Mouse (Mus musculus) CH12.LX (cell line): ENCODE data around the gene Gtf2a2. TPM values are rescaled to one million over a fixed set of nuclear protein-coding genes. Genes with fewer than 3 reads are reported as not detected.

ENCODE experiments used
- DNase-seq: peaks from one replicate; pipeline ENCODE4 v3.0.0-alpha.2; 2013; ENCODE audit errors: extremely low read depth
- H3K27ac ChIP-seq: 2 replicates; pipeline ENCODE4 v1.5.1; 2012; ENCODE audit warnings: low read depth, mild to moderate bottlenecking, control low read depth, moderate library complexity; ENCODE audit not compliant: insufficient read depth
- H3K27me3 ChIP-seq: replicated peaks from 2 replicates; pipeline ENCODE3; 2012; ENCODE audit warnings: inconsistent platforms
- H3K36me3 ChIP-seq, 2 experiments: replicated peaks in 1 of 2; 2 replicates each; pipeline versions ENCODE3 to v1.6.1; 2012; ENCODE audit warnings: inconsistent platforms in 1 of 2, low read length in 1 of 2, mild to moderate bottlenecking in 1 of 2, mixed read lengths in 1 of 2, moderate library complexity in 1 of 2; ENCODE audit not compliant: control insufficient read depth in 1 of 2, insufficient read depth in 1 of 2
- H3K4me1 ChIP-seq, 2 experiments: 2 replicates each; pipeline ENCODE4 v1.6.1; 2012; ENCODE audit warnings: inconsistent platforms in 1 of 2, moderate library complexity in 1 of 2; ENCODE audit not compliant: insufficient read depth in 2 of 2, control insufficient read depth in 1 of 2
- H3K4me2 ChIP-seq: 2 replicates; pipeline ENCODE4 v1.6.1; 2012; ENCODE audit warnings: low read depth, mild to moderate bottlenecking, control low read depth; ENCODE audit not compliant: poor library complexity, insufficient read depth, severe bottlenecking
- H3K4me3 ChIP-seq, 3 experiments: fragments of 150-350 bp in 1 of 3; sonication (generic) in 1 of 3; replicated peaks in 1 of 3; 2 replicates each; pipeline versions ENCODE3 to v1.5.1; 2011 to 2012; ENCODE audit warnings: low read depth in 2 of 3, low read length in 2 of 3, mild to moderate bottlenecking in 2 of 3, moderate library complexity in 2 of 3, control low read depth in 1 of 3, improper control_type of control experiment in 1 of 3, inconsistent platforms in 1 of 3, mixed read lengths in 1 of 3; ENCODE audit not compliant: poor library complexity in 1 of 3
- H3K79me2 ChIP-seq: replicated peaks from 2 replicates; pipeline ENCODE4 v1.6.1; 2012; ENCODE audit warnings: mild to moderate bottlenecking, moderate library complexity; ENCODE audit not compliant: control insufficient read depth, poor library complexity, insufficient read depth, severe bottlenecking; ENCODE audit errors: extremely low read depth
- H3K9ac ChIP-seq: 2 replicates; pipeline ENCODE4 v1.6.1; 2012; ENCODE audit warnings: low read depth, mild to moderate bottlenecking, control low read depth, moderate library complexity; ENCODE audit not compliant: insufficient read depth
- H3K9me3 ChIP-seq: replicated peaks from 2 replicates; pipeline ENCODE3; 2012; ENCODE audit warnings: low read length, inconsistent platforms, mixed read lengths
- CHD2 ChIP-seq: IDR thresholded peaks from 2 replicates; pipeline ENCODE4 v1.6.1; 2011; ENCODE audit warnings: low read length, improper control_type of control experiment
- E2F4 ChIP-seq: IDR thresholded peaks from 2 replicates; pipeline ENCODE4 v1.6.1; 2011; ENCODE audit warnings: low read depth, low read length, improper control_type of control experiment; ENCODE audit not compliant: insufficient replicate concordance
- ELF1 ChIP-seq: IDR thresholded peaks from 2 replicates; pipeline ENCODE4 v1.6.1; 2014; ENCODE audit warnings: low read depth, mild to moderate bottlenecking, inconsistent platforms, low read length, improper control_type of control experiment
- EP300 ChIP-seq: IDR thresholded peaks from 2 replicates; pipeline ENCODE4 v1.6.1; 2011; ENCODE audit warnings: low read length, improper control_type of control experiment
- HCFC1 ChIP-seq: IDR thresholded peaks from 2 replicates; pipeline ENCODE4 v1.6.1; 2012; ENCODE audit warnings: low read depth, mild to moderate bottlenecking, inconsistent platforms, low read length, improper control_type of control experiment
- IRF4 ChIP-seq: IDR thresholded peaks from 2 replicates; pipeline ENCODE4 v1.6.1; 2014; ENCODE audit warnings: low read depth, mild to moderate bottlenecking, inconsistent platforms, low read length, improper control_type of control experiment
- JUN ChIP-seq: IDR thresholded peaks from 2 replicates; pipeline ENCODE4 v1.6.1; 2011; ENCODE audit warnings: low read depth, mild to moderate bottlenecking, low read length, improper control_type of control experiment, moderate library complexity; ENCODE audit not compliant: insufficient read depth
- JUND ChIP-seq: conservative IDR thresholded peaks from 2 replicates; pipeline ENCODE4 v1.6.1; 2011; ENCODE audit warnings: low read depth, low read length, improper control_type of control experiment
- KAT2A ChIP-seq: IDR thresholded peaks from 2 replicates; pipeline ENCODE4 v1.6.1; 2012; ENCODE audit warnings: low read length, improper control_type of control experiment, inconsistent platforms; ENCODE audit not compliant: insufficient replicate concordance
- MAFK ChIP-seq: IDR thresholded peaks from 2 replicates; pipeline ENCODE4 v1.6.1; 2011; ENCODE audit warnings: low read length, improper control_type of control experiment; ENCODE audit not compliant: insufficient replicate concordance
- MAX ChIP-seq: IDR thresholded peaks from 2 replicates; pipeline ENCODE4 v1.6.1; 2011; ENCODE audit warnings: low read length, improper control_type of control experiment
- MAZ ChIP-seq: IDR thresholded peaks from 2 replicates; pipeline ENCODE4 v1.6.1; 2012; ENCODE audit warnings: low read depth, mild to moderate bottlenecking, inconsistent platforms, low read length, improper control_type of control experiment, moderate library complexity
- MEF2A ChIP-seq: IDR thresholded peaks from 2 replicates; pipeline ENCODE4 v1.6.1; 2014; ENCODE audit warnings: low read depth, mild to moderate bottlenecking, inconsistent platforms, low read length, improper control_type of control experiment, borderline replicate concordance
- MXI1 ChIP-seq: IDR thresholded peaks from 2 replicates; pipeline ENCODE4 v1.6.1; 2011; ENCODE audit warnings: mild to moderate bottlenecking, low read depth, low read length, improper control_type of control experiment
- MYC ChIP-seq: IDR thresholded peaks from 2 replicates; pipeline ENCODE4 v1.6.1; 2011; ENCODE audit warnings: low read depth, mild to moderate bottlenecking, improper control_type of control experiment, low read length
- NELFE ChIP-seq: IDR thresholded peaks from 2 replicates; pipeline ENCODE4 v1.6.1; 2011; ENCODE audit warnings: low read depth, low read length, improper control_type of control experiment
- NRF1 ChIP-seq: IDR thresholded peaks from 2 replicates; pipeline ENCODE4 v1.6.1; 2014; ENCODE audit warnings: low read depth, mild to moderate bottlenecking, inconsistent platforms, low read length, improper control_type of control experiment, moderate library complexity
- TBP ChIP-seq: conservative IDR thresholded peaks from 2 replicates; pipeline ENCODE4 v1.6.1; 2011; ENCODE audit warnings: low read depth, low read length, improper control_type of control experiment
- UBTF ChIP-seq: IDR thresholded peaks from 2 replicates; pipeline ENCODE4 v1.6.1; 2012; ENCODE audit warnings: low read depth, mild to moderate bottlenecking, inconsistent platforms, low read length, improper control_type of control experiment, moderate library complexity
- USF1 ChIP-seq: IDR thresholded peaks from 2 replicates; pipeline ENCODE4 v1.6.1; 2014; ENCODE audit warnings: low read depth, mild to moderate bottlenecking, inconsistent platforms, low read length, improper control_type of control experiment
- ZC3H11A ChIP-seq: IDR thresholded peaks from 2 replicates; pipeline ENCODE4 v1.6.1; 2012; ENCODE audit warnings: low read depth, mild to moderate bottlenecking, inconsistent platforms, low read length, improper control_type of control experiment
- ZKSCAN1 ChIP-seq: IDR thresholded peaks from 2 replicates; pipeline ENCODE4 v1.6.1; 2012; ENCODE audit warnings: low read depth, inconsistent platforms, low read length, improper control_type of control experiment, borderline replicate concordance
- ZMIZ1 ChIP-seq: IDR thresholded peaks from 2 replicates; pipeline ENCODE4 v1.6.1; 2012; ENCODE audit warnings: low read depth, mild to moderate bottlenecking, inconsistent platforms, low read length, improper control_type of control experiment
- ZNF384 ChIP-seq: IDR thresholded peaks from 2 replicates; pipeline ENCODE4 v1.6.1; 2012; ENCODE audit warnings: low read depth, low read length, improper control_type of control experiment, inconsistent platforms
- dilution Hi-C: fragments of 300-500 bp; cut with MboI; formaldehyde crosslinking; loops from 2 replicates; pipeline ENCODE4 v1.14.3; 2020; ENCODE audit warnings: low sequenced_read_pairs; ENCODE audit not compliant: extremely low pct_unique_long_range_greater_than_20kb, extremely low pct_ligation_motif_present
- in situ Hi-C: fragments of 300-500 bp; cut with MboI; formaldehyde crosslinking; loops from 3 replicates; pipeline ENCODE4 v1.14.3; 2019; ENCODE audit warnings: low sequenced_read_pairs, low pct_ligation_motif_present, low pct_unique_long_range_greater_than_20kb, mixed read lengths
- polyA plus RNA-seq: library from polyadenylated mRNA; unstranded; fragments of >175 nt; gene quantifications from 2 replicates; pipeline ENCODE4 v1.2.1, GENCODE M21; 2012; ENCODE audit warnings: low read depth; ENCODE audit not compliant: insufficient read length
- total RNA-seq, 2 experiments: library from RNA; depleted of rRNA; stranded (reverse); fragments of 300-350 nt in 1 of 2; fragments of >200 nt in 1 of 2; gene quantifications; 2 replicates each; pipeline ENCODE4 v1.2.3; 2012 to 2014

Gtf2a2 gene
- total and polyA plus RNA-seq, 3 experiments, result 51.1 to 156 (median 109) TPM

GRCm38 (mm10) chr9:69986063-69986462 lies 26.3 kb upstream of the Gtf2a2 start:
- no peak for DNase-seq
- Histone ChIP-seq H3K4me2 (no peak overlapping the region), H3K27me3 (no peaks in the 10 kb centered on the region), H3K79me2 (peaks cover 10% of the 10 kb centered on the region), H3K9ac (no peak overlapping the region), H3K27ac (no peak overlapping the region), H3K36me3 (peaks cover 0 to under 1% of the 10 kb centered on the region in 2 experiments), H3K4me1 (peaks cover 4 to 14% of the 10 kb centered on the region in 2 experiments; a peak in 3 of 4 replicates), H3K9me3 (no peaks in the 10 kb centered on the region), H3K4me3 (no peak overlapping the region)
- TF ChIP-seq MEF2A (no peak), TBP (no peak), E2F4 (no peak), ZNF384 (no peak)
- dilution Hi-C loops, result no loop called here
- in situ Hi-C loops, result no loop called here

- Histone ChIP-seq H3K9ac (no peak overlapping the region), H3K4me3 (no peak overlapping the region), H3K79me2 (peaks cover 15% of the 10 kb centered on the region), H3K36me3 (peaks cover 0 to 5% of the 10 kb centered on the region in 2 experiments), H3K4me1 (peaks cover 6 to 20% of the 10 kb centered on the region in 2 experiments; a peak in 3 of 4 replicates), H3K27ac (no peak overlapping the region), H3K27me3 (no peaks in the 10 kb centered on the region), H3K4me2 (no peak overlapping the region), H3K9me3 (no peaks in the 10 kb centered on the region)
- DNase-seq, result no peak
- no peak for TF ChIP-seq NRF1
- TF ChIP-seq UBTF, result no peak
- TF ChIP-seq JUND, result no peak
- TF ChIP-seq MXI1, result no peak
- in situ Hi-C loops (no loop called here), dilution Hi-C loops (no loop called here)
Observed at GRCm38 (mm10) chr9:69986571-69986970, 25.8 kb upstream of the Gtf2a2 start.

GRCm38 (mm10) chr9:69987579-69987978 lies 24.8 kb upstream of the Gtf2a2 start:
- dilution Hi-C loops, result no loop called here
- peak; percentile 92 for DNase-seq
- peak; percentile 52 for TF ChIP-seq ZC3H11A
- no peak for TF ChIP-seq MXI1
- peak; percentile 86 for TF ChIP-seq MYC
- peak; percentile 24; the same call in 1 of the 2 replicates for TF ChIP-seq ELF1
- peak; percentile 98 for TF ChIP-seq EP300
- TF ChIP-seq HCFC1, result no peak; the same call in 1 of the 2 replicates
- TF ChIP-seq MAX, result no peak
- no peak for TF ChIP-seq ZKSCAN1
- TF ChIP-seq ZMIZ1, result no peak
- no peak for TF ChIP-seq USF1
- no peak for TF ChIP-seq KAT2A
- no peak for TF ChIP-seq CHD2
- TF ChIP-seq IRF4, result peak; percentile 98
- TF ChIP-seq JUND, result peak; percentile 98
- TF ChIP-seq MAZ, result no peak
- TF ChIP-seq UBTF, result no peak
- TF ChIP-seq E2F4, result 0 out of 2 replicates have a peak, but pooled peaks have one; percentile 66
- TF ChIP-seq JUN, result peak; percentile 96
- TF ChIP-seq MAFK, result peak; percentile 70
- TF ChIP-seq NELFE, result no peak
- TF ChIP-seq NRF1, result no peak
- peak; percentile 26; the same call in 1 of the 2 replicates for TF ChIP-seq ZNF384

More at GRCm38 (mm10) chr9:69987579-69987978, 24.8 kb upstream of the Gtf2a2 start:
- H3K4me2 ChIP-seq, result peak overlapping the region; percentile 72
- peaks cover 6 to 30% of the 10 kb centered on the region in 2 experiments; a peak in 3 of 4 replicates for H3K4me1 ChIP-seq
- H3K27me3 ChIP-seq, result no peaks in the 10 kb centered on the region
- H3K4me3 ChIP-seq, result no peak overlapping the region
- peak overlapping the region; percentile 29; the same call in 1 of the 2 replicates for H3K9ac ChIP-seq
- in situ Hi-C loops, result no loop called here
- H3K9me3 ChIP-seq, result no peaks in the 10 kb centered on the region
- H3K27ac ChIP-seq, result no peak overlapping the region
- H3K79me2 ChIP-seq, result peaks cover 25% of the 10 kb centered on the region
- H3K36me3 ChIP-seq, result peaks cover 0 to 14% of the 10 kb centered on the region in 2 experiments
